Mouse (Mus musculus) midbrain, embryonic 16.5 days (tissue): ENCODE results near the gene Gsta3. TPM values are rescaled to one million over a fixed set of nuclear protein-coding genes. Genes with fewer than 3 reads are reported as not detected.
"Not testable (repeated sequence)": the region's sequence is repeated elsewhere in the genome, so short reads cannot be mapped to it uniquely, and the experiment has no call there.

ENCODE experiments used
- ATAC-seq: fragments of 200-750 bp; cut with Nextera tagmentation; 2 replicates; pipeline ENCODE4 v1.8.0; 2017; ENCODE audit warnings: moderate TSS enrichment
- H3K27ac ChIP-seq: fragments of 300-500 bp; sonication (generic); 2 replicates; pipeline ENCODE4 v1.5.1; 2014; ENCODE audit warnings: mild to moderate bottlenecking, low read length, mixed read lengths
- H3K27me3 ChIP-seq: fragments of 300-500 bp; sonication (generic); 2 replicates; pipeline ENCODE4 v1.6.1; 2014; ENCODE audit warnings: low read depth, low read length, mixed read lengths; ENCODE audit not compliant: control insufficient read depth, insufficient read depth
- H3K36me3 ChIP-seq: fragments of 300-500 bp; sonication (generic); 2 replicates; pipeline ENCODE4 v1.6.1; 2014; ENCODE audit warnings: mild to moderate bottlenecking, low read length, moderate library complexity, mixed read lengths; ENCODE audit not compliant: control insufficient read depth, insufficient read depth
- H3K4me1 ChIP-seq: fragments of 300-500 bp; sonication (generic); 2 replicates; pipeline ENCODE4 v1.6.1; 2014; ENCODE audit warnings: mild to moderate bottlenecking, low read length, mixed read lengths; ENCODE audit not compliant: control insufficient read depth, insufficient read depth
- H3K4me2 ChIP-seq: fragments of 300-500 bp; sonication (generic); 2 replicates; pipeline ENCODE4 v1.6.1; 2014; ENCODE audit warnings: mild to moderate bottlenecking, low read length, mixed read lengths
- H3K4me3 ChIP-seq: fragments of 300-500 bp; sonication (generic); 2 replicates; pipeline ENCODE4 v1.5.1; 2014; ENCODE audit warnings: low read depth, mild to moderate bottlenecking, low read length, moderate library complexity, mixed read lengths
- H3K9ac ChIP-seq: fragments of 300-500 bp; sonication (generic); 2 replicates; pipeline ENCODE4 v1.6.1; 2014; ENCODE audit warnings: low read depth, low read length, mixed read lengths
- H3K9me3 ChIP-seq: fragments of 300-500 bp; sonication (generic); replicated peaks from 2 replicates; pipeline ENCODE4 v1.6.1; 2014; ENCODE audit warnings: mild to moderate bottlenecking, low read length, mixed read lengths; ENCODE audit not compliant: control insufficient read depth, poor library complexity, severe bottlenecking
- WGBS: fragments of 180-500 bp; shearing (Covaris S2); extraction: QIAGEN DNeasy Blood & Tissue Kit; methylation state at CpG from one replicate; pipeline ENCODE4 v1.1.7; 2014; 5-methylcytosine and 5-hydroxymethylcytosine counted together
- polyA plus RNA-seq: library from polyadenylated mRNA; unstranded; fragments of >200 nt; fragmentation: Nextera tagmentation; extraction: Ambion mirVana; gene quantifications from 2 replicates; pipeline ENCODE4 v1.2.1, GENCODE M21; 2015

Gsta3 gene
- polyA plus RNA-seq, 1 experiment from 2014 or later: 0.28 TPM

DNA sequence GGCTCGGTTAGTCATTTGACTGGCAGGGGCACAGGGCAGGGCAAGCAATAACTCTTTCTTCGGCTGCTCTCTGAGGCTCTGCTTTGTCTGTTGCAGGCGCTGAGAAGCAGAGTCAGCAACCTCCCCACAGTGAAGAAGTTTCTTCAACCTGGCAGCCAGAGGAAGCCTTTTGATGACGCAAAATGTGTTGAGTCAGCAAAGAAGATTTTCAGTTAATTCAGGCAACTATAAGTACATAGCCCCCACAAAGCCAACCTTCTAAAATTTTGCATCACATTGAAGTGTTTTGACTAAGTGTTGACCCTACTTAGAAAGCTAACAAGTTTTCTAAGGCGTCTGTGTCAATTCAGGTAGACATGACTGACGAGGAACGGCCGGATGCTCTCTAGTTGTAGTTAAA lies 24.4 kb downstream of the Gsta3 start:
- Histone ChIP-seq H3K4me1 (no peaks in the 10 kb centered on the region), H3K27me3 (no peaks in the 10 kb centered on the region), H3K9me3 (no peaks in the 10 kb centered on the region), H3K36me3 (no peaks in the 10 kb centered on the region), H3K9ac (no peak overlapping the region), H3K4me2 (no peak overlapping the region), H3K27ac (no peak overlapping the region), H3K4me3 (no peak overlapping the region)
- WGBS: 80% methylated on average over 8 of the region's 8 CpGs
- no peak for ATAC-seq

DNA sequence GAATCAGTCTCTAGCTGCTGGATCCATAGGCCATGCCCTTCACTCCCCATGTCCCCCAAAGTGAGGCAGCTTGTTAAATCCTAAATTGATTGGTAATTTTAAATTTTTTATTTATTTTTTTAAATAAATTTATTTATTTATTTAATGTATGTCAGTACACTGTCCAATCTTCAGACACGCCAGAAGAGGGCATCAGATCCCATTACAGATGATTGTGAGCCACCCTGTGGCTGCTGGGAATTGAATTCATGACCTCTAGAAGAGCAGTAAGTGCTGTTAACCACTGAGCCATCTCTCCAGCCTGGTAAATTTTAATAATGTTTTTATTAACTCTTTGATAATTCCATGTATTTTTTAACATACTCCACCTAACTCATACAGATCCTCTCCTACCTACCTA lies 26.4 kb downstream of the Gsta3 start:
- Histone ChIP-seq H3K9ac (no peak overlapping the region), H3K4me2 (no peak overlapping the region), H3K36me3 (no peaks in the 10 kb centered on the region), H3K4me1 (no peaks in the 10 kb centered on the region), H3K9me3 (no peaks in the 10 kb centered on the region), H3K27ac (no peak overlapping the region), H3K27me3 (no peaks in the 10 kb centered on the region), H3K4me3 (no peak overlapping the region)
- ATAC-seq: no peak
- WGBS: 85% methylated on average over 1 of the region's 1 CpGs

DNA sequence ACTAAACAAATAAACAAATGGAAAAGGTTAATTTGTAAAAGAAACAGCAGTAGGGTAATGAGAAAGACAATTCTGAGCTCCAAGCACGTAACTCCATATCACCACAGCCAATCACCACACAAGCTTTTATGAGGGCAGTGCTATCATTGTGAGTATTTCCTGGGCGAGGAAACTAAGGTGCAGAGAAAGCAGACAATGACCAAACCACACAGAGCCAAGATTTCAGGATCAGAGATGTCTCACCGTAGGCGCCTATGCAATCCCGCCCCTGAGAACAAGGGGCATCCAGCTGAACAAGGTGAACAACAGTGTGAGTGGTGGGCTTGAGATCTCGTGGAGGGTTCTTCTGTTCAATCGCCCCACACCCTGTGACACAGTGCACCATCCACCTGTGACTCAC lies 27.1 kb downstream of the Gsta3 start:
- not testable (repeated sequence) for ATAC-seq, H3K36me3 ChIP-seq, H3K4me2 ChIP-seq, H3K4me1 ChIP-seq, H3K9ac ChIP-seq, H3K27ac ChIP-seq, H3K27me3 ChIP-seq, H3K4me3 ChIP-seq, H3K9me3 ChIP-seq
- WGBS: 93% methylated on average over 5 of the region's 7 CpGs

DNA sequence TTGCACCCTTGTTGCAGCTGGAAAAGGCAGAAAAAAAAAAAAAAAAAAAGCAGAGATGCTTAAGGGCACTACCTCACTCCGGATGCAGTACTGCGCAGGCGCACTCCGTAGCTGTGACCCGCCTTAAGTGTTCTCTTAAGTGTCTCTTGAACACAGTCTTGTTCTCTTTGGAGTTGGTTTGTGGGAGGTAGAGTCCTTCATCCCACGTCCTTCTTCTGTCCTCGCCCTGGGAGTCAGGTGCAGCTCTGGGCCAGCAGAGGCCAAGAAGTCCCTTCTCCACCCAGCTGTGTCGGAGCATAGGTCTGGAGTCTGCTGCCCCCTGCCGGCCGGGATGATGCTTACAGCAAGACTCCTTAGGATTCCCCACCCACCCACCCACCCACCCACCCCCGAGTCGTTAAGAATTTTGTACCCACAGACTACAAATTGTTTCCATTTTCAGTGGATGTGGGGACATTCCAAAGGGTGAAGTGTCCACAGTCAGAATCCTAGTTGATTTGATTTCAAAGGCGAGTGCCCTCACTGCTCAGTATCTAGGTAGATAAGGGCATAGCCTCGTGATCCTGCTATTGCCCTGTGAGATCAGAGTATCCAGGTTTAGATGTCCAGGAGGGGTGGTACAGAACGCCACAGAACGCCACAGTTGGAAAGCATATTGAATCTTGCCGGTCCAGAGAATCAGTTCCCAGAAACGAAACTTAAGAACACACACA lies 31.1 kb downstream of the Gsta3 start:
- ATAC-seq: peak; percentile 72
- H3K9ac ChIP-seq: no peak overlapping the region
- H3K27ac ChIP-seq: no peak overlapping the region
- 23% methylated on average over 18 of the region's 18 CpGs for WGBS
- no peaks in the 10 kb centered on the region for H3K36me3 ChIP-seq
- H3K27me3 ChIP-seq: no peaks in the 10 kb centered on the region
- peak overlapping the region; percentile 26 for H3K4me2 ChIP-seq
- no peaks in the 10 kb centered on the region for H3K9me3 ChIP-seq
- peak overlapping the region; percentile 9; the same call in 1 of the 2 replicates for H3K4me3 ChIP-seq
- no peaks in the 10 kb centered on the region for H3K4me1 ChIP-seq

DNA sequence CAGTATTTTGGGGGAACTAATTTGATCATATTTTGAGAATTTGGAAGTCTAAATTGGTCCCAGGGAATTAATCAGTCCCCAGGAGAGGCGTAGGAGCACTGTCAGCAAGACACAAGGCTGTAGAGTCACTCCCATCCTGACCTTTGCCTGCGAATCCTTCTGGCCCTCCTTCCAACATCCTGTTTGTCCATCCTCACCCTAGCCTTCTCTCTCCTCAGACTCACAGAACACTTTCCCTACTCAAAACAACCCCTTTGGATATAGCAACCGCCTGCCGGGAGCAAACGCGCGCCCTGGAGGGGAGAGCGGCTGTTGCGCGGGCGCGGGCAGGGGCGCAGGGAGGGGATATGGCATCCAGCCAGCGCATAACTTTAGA lies 31.7 kb downstream of the Gsta3 start:
- Histone ChIP-seq H3K27ac (no peak overlapping the region), H3K36me3 (no peaks in the 10 kb centered on the region), H3K27me3 (no peaks in the 10 kb centered on the region), H3K4me3 (peak overlapping the region; percentile 9; the same call in 1 of the 2 replicates), H3K4me1 (no peaks in the 10 kb centered on the region), H3K4me2 (peak overlapping the region; percentile 26), H3K9ac (no peak overlapping the region), H3K9me3 (no peaks in the 10 kb centered on the region)
- 21% methylated on average over 14 of the region's 14 CpGs for WGBS
- ATAC-seq: 0 out of 2 replicates have a peak, but pooled peaks have one; percentile 41

DNA sequence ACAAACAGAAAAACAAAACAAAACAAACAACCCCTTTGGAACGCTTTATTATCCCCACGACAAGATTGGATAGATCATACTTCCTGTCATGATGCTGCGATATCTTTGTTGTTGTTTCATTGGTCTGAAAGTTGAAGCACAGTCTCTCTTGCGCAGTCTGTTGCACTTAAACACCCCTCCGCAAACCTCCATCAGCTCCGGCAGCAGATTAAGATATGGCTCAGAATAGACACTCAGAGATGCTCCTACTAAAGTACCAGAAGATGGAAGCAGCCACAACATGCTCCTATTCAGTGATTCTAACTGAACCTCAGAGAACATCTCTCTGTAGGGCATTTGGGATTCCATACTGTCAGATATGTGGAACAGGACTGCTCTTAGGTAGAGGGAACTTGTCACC lies 32.7 kb downstream of the Gsta3 start:
- Histone ChIP-seq H3K27ac (no peak overlapping the region), H3K36me3 (no peaks in the 10 kb centered on the region), H3K9ac (no peak overlapping the region), H3K4me3 (no peak overlapping the region), H3K9me3 (no peaks in the 10 kb centered on the region), H3K27me3 (no peaks in the 10 kb centered on the region), H3K4me1 (no peaks in the 10 kb centered on the region), H3K4me2 (no peak overlapping the region)
- 96% methylated on average over 6 of the region's 6 CpGs for WGBS
- no peak for ATAC-seq

DNA sequence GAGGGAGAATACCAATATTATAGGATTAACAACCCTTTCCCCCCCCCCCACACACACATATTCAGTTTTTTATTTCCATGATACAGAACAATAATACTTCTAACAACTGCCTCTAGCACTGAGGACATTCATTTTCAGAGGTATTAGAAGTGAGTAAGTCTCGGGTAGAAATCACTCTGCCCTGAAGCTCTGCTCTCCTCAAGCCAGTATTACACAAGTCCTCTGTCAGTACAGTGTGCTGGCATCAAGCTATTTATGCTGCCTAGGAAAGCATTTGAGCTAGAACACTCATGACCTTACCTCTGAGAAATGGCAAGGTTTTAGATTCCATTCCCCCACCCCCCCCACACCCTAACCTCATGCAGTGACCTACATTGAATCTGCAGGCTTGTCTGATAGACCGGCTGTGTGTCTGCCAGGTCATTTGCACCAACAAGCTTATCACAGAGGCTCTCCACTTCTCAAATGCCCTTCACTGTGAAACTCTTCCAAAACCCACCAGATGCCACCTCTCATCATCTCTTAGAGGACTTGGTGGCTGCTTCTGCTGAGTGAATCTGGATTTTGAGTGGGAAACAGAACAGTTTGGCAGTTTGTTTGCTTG lies 34.1 kb downstream of the Gsta3 start:
- no peaks in the 10 kb centered on the region for H3K36me3 ChIP-seq
- H3K27ac ChIP-seq: no peak overlapping the region
- no peaks in the 10 kb centered on the region for H3K9me3 ChIP-seq
- H3K4me1 ChIP-seq: no peaks in the 10 kb centered on the region
- ATAC-seq: no peak
- no peak overlapping the region for H3K4me3 ChIP-seq
- H3K4me2 ChIP-seq: no peak overlapping the region
- H3K27me3 ChIP-seq: no peaks in the 10 kb centered on the region
- 86% methylated on average over 2 of the region's 2 CpGs for WGBS
- no peak overlapping the region for H3K9ac ChIP-seq

DNA sequence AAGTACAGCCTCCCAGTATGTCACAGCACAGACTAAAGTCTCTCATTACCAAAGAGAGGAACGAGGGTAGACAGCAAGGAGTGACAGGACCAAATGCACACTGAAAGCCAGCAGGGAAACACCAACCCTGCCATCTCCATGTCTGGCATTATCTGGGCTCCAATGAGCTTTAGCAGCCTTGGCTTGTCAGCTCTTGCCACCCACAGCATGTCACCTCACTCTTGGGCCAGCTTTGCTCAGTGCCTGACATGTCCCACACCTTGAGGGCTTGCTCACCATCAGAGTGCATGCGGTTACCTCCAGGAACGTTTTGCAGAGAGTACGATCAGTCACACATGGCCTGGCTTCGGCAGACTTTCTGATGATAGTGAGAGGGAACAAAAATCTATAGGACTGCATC lies 35.0 kb downstream of the Gsta3 start:
- 89% methylated on average over 5 of the region's 5 CpGs for WGBS

DNA sequence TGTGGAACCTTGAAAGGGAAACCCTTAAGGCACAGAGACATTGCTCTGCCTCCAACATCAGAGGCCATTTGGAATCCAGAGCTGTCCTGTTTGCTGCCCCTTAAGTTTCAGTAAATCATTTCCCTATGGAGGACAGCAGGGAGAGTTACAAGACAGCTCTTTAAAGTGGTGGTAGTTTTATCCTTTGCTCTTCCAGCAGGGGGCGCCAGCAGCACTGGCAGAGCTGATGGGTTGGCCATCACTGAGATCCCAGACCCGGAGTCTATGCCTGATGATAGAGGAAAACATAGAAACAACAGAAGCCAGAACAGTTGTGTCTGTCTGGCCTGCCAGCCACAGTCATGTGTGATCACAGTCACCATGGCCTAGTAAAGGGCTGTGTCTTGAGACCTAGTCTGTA lies 35.8 kb downstream of the Gsta3 start:
- 47% methylated on average over 1 of the region's 2 CpGs for WGBS
- not testable (repeated sequence) for H3K4me2 ChIP-seq, H3K36me3 ChIP-seq, H3K9me3 ChIP-seq, H3K4me1 ChIP-seq, H3K9ac ChIP-seq, H3K4me3 ChIP-seq, ATAC-seq, H3K27me3 ChIP-seq, H3K27ac ChIP-seq

More for the DNA sequence above, 35.0 kb downstream of the Gsta3 start:
- ATAC-seq, H3K36me3 ChIP-seq, H3K9ac ChIP-seq, H3K27me3 ChIP-seq, H3K4me2 ChIP-seq, H3K4me3 ChIP-seq, H3K9me3 ChIP-seq, H3K4me1 ChIP-seq, H3K27ac ChIP-seq: not testable (repeated sequence)
